Mouse (Mus musculus): ENCODE measurements at regions not wholly inside any gene's neighbourhood (a gene's known extent, or its start where the extent isn't known, plus 50 kb on each side); places are given as distances from the start of the nearest gene placed in this dataset.

GRCm38 (mm10) chr13:70292713-70293112 is 344.7 kb downstream of the Ice1 start:
- no peak for DNase-seq (ENCODE audit: low spot score in 2 of 2)

- no peak for DNase-seq (ENCODE audit: low spot score in 2 of 2)
These were observed 333.4 kb downstream of the Ice1 start for GRCm38 (mm10) chr13:70303953-70304525.

GRCm38 (mm10) chr13:70310516-70310915 is 326.9 kb downstream of the Ice1 start:
- no peak for DNase-seq (ENCODE audit: low spot score in 2 of 2)

- no peak for DNase-seq (ENCODE audit: low spot score in 2 of 2)
These were observed 326.0 kb downstream of the Ice1 start for GRCm38 (mm10) chr13:70311226-70312055.

- DNase-seq (ENCODE audit: low spot score in 2 of 2): no peak
These were observed 324.2 kb downstream of the Ice1 start for GRCm38 (mm10) chr13:70313205-70313604.

GRCm38 (mm10) chr13:70323537-70323936 is 313.9 kb downstream of the Ice1 start:
- DNase-seq (ENCODE audit: low spot score in 2 of 2): no peak

GRCm38 (mm10) chr13:70336069-70336468 is 301.4 kb downstream of the Ice1 start:
- no peak for DNase-seq (ENCODE audit: low spot score in 2 of 2)

- no peak for DNase-seq (ENCODE audit: low spot score in 2 of 2)
These were observed 297.0 kb downstream of the Ice1 start for GRCm38 (mm10) chr13:70340437-70340836.

- no peak for DNase-seq (ENCODE audit: low spot score in 2 of 2)
These were observed 294.2 kb downstream of the Ice1 start for GRCm38 (mm10) chr13:70343191-70343734.

- DNase-seq (ENCODE audit: low spot score in 2 of 2): no peak
These were observed 293.5 kb downstream of the Ice1 start for GRCm38 (mm10) chr13:70343911-70344310.

- no peak for DNase-seq (ENCODE audit: low spot score in 2 of 2)
These were observed 293.1 kb downstream of the Ice1 start for GRCm38 (mm10) chr13:70344311-70344710.

GRCm38 (mm10) chr13:70348456-70348855 is 289.0 kb downstream of the Ice1 start:
- no peak for DNase-seq (ENCODE audit: low spot score in 2 of 2)

GRCm38 (mm10) chr13:70348965-70349364 is 288.5 kb downstream of the Ice1 start:
- DNase-seq (ENCODE audit: low spot score in 2 of 2): no peak

- DNase-seq (ENCODE audit: low spot score in 2 of 2): no peak
These were observed 267.8 kb downstream of the Ice1 start for GRCm38 (mm10) chr13:70369647-70370046.

GRCm38 (mm10) chr13:70380772-70381171 is 256.7 kb downstream of the Ice1 start:
- DNase-seq (ENCODE audit: low spot score in 2 of 2): no peak

GRCm38 (mm10) chr13:70385292-70385691 is 252.1 kb downstream of the Ice1 start:
- DNase-seq (ENCODE audit: low spot score in 2 of 2): no peak

- no peak for DNase-seq (ENCODE audit: low spot score in 2 of 2)
These were observed 224.6 kb downstream of the Ice1 start for GRCm38 (mm10) chr13:70412788-70413187.

GRCm38 (mm10) chr13:70418156-70418555 is 219.3 kb downstream of the Ice1 start:
- no peak for DNase-seq (ENCODE audit: low spot score in 2 of 2)

- DNase-seq (ENCODE audit: low spot score in 2 of 2): no peak
These were observed 198.0 kb downstream of the Ice1 start for GRCm38 (mm10) chr13:70439419-70439818.

- no peak for DNase-seq (ENCODE audit: low spot score in 2 of 2)
These were observed 190.5 kb downstream of the Ice1 start for GRCm38 (mm10) chr13:70446940-70447339.

- no peak for DNase-seq (ENCODE audit: low spot score in 2 of 2)
These were observed 182.6 kb downstream of the Ice1 start for GRCm38 (mm10) chr13:70454592-70455390.

- DNase-seq (ENCODE audit: low spot score in 2 of 2): no peak
These were observed 179.0 kb downstream of the Ice1 start for GRCm38 (mm10) chr13:70458406-70458805.
